In genomic region chr11:97412808-97413347, GRCm38 (mm10) we compare ENCODE assay signal across 13 mouse cellular contexts. TPM values are rescaled to one million over a fixed set of nuclear protein-coding genes. Genes with fewer than 3 reads are reported as not detected.
DNase-seq lines count a peak whose midpoint lies in the region; ATAC-seq and TF ChIP-seq lines count a peak whose summit lies in the region.
"Had no signal": no experiment of that assay in that cellular context is flagged by ENCODE, and none has a peak within 500 bp of the region (broad histone marks: within the 10 kb centered on the region; RNA-seq: fewer than 3 reads in every experiment).

No protein-coding gene starts in this region.

- H3K4me1 ChIP-seq in heart, embryonic 11.5 days (ENCODE audit: control insufficient read depth, insufficient read depth, low read length): peaks cover 20% of the 10 kb centered on the region
- H3K4me1 ChIP-seq in E14TG2a.4 (replicated peaks; ENCODE audit: low read depth, low read length): peaks cover 88% of the 10 kb centered on the region
- peaks cover 15% of the 10 kb centered on the region; the same call in 1 of the 2 replicates for H3K4me1 ChIP-seq in embryonic facial prominence, embryonic 14.5 days (ENCODE audit: control insufficient read depth, insufficient read depth, low read length)
- peaks cover 12 to 17% of the 10 kb centered on the region in 2 experiments for H3K4me1 ChIP-seq in liver, embryonic 14.5 days (replicated peaks; ENCODE audit: control insufficient read depth in 2 of 2, insufficient read depth in 2 of 2, low read length in 1 of 2)

- intact Hi-C loops in heart, postnatal 14 days (cut with DNase I): no loop called here
- intact Hi-C loops in left cerebral cortex, postnatal 36 days (cut with DNase I): no loop called here

- no peak for TF ChIP-seq EP300 in liver, embryonic 14.5 days (IDR thresholded peaks at IDR 0.05; ENCODE audit: low read depth)

- H3K27me3 ChIP-seq in heart, embryonic 11.5 days (ENCODE audit: control insufficient read depth, insufficient read depth, low read length): no peaks in the 10 kb centered on the region
- no peaks in the 10 kb centered on the region for H3K27me3 ChIP-seq in E14TG2a.4 (ENCODE audit: insufficient read depth, low read length)
- H3K27me3 ChIP-seq in embryonic facial prominence, embryonic 14.5 days (replicated peaks; ENCODE audit: control insufficient read depth, insufficient read depth, low read length): no peaks in the 10 kb centered on the region
- H3K27me3 ChIP-seq in liver, embryonic 14.5 days (ENCODE audit: control insufficient read depth, insufficient read depth, low read length): peaks cover under 1% of the 10 kb centered on the region; the same call in 1 of the 2 replicates
- H3K27me3 ChIP-seq: forebrain, embryonic 15.5 days had no signal

- H3K4me2 ChIP-seq in heart, embryonic 11.5 days: no peak overlapping the region
- no peak overlapping the region for H3K4me2 ChIP-seq in embryonic facial prominence, embryonic 14.5 days (ENCODE audit: low read depth, low read length)
- no peak overlapping the region for H3K4me2 ChIP-seq in liver, embryonic 14.5 days (ENCODE audit: low read depth)
- H3K4me2 ChIP-seq: forebrain, embryonic 15.5 days; hindbrain, embryonic 15.5 days had no signal

- no peaks in the 10 kb centered on the region for H3K9me3 ChIP-seq in heart, embryonic 11.5 days (replicated peaks; ENCODE audit: control insufficient read depth, low read length)
- no peaks in the 10 kb centered on the region for H3K9me3 ChIP-seq in E14TG2a.4 (ENCODE audit: low read length)
- no peaks in the 10 kb centered on the region for H3K9me3 ChIP-seq in embryonic facial prominence, embryonic 14.5 days (ENCODE audit: control insufficient read depth, low read length)
- no peaks in the 10 kb centered on the region for H3K9me3 ChIP-seq in liver, embryonic 14.5 days (ENCODE audit: control insufficient read depth, low read length)
- H3K9me3 ChIP-seq: forebrain, embryonic 15.5 days; hindbrain, embryonic 15.5 days had no signal

- H3K36me3 ChIP-seq in heart, embryonic 11.5 days (ENCODE audit: control insufficient read depth, insufficient read depth, low read length): no peaks in the 10 kb centered on the region
- peaks cover 11% of the 10 kb centered on the region for H3K36me3 ChIP-seq in E14TG2a.4 (ENCODE audit: insufficient read depth, low read length)
- H3K36me3 ChIP-seq in embryonic facial prominence, embryonic 14.5 days (ENCODE audit: control insufficient read depth, insufficient read depth, low read length): no peaks in the 10 kb centered on the region
- no peaks in the 10 kb centered on the region for H3K36me3 ChIP-seq in liver, embryonic 14.5 days (replicated peaks; ENCODE audit: control insufficient read depth, insufficient read depth, low read depth)
- H3K36me3 ChIP-seq: forebrain, embryonic 15.5 days; hindbrain, embryonic 15.5 days had no signal

- no peak for TF ChIP-seq CTCF in E14TG2a.4 (conservative IDR thresholded peaks at IDR 0.05; ENCODE audit: low read length)
- TF ChIP-seq CTCF in liver, embryonic 14.5 days (IDR thresholded peaks at IDR 0.05; ENCODE audit: low read depth): no peak

- H3K4me3 ChIP-seq in heart, embryonic 11.5 days (ENCODE audit: low read depth, low read length): no peak overlapping the region
- H3K4me3 ChIP-seq in E14TG2a.4 (replicated peaks; ENCODE audit: low read length): peak overlapping the region; percentile 74
- no peak overlapping the region for H3K4me3 ChIP-seq in embryonic facial prominence, embryonic 14.5 days (ENCODE audit: low read depth, low read length)
- H3K4me3 ChIP-seq in liver, embryonic 14.5 days (ENCODE audit: insufficient read depth in 1 of 2, low read depth in 2 of 2, low read length in 2 of 2): no peak overlapping the region
- H3K4me3 ChIP-seq: forebrain, embryonic 15.5 days; hindbrain, embryonic 15.5 days had no signal

- peak overlapping the region; percentile 58 for H3K27ac ChIP-seq in heart, embryonic 11.5 days (ENCODE audit: low read depth, low read length)
- 0 out of 2 replicates have a peak overlapping the region, but pooled peaks have one; percentile 17 for H3K27ac ChIP-seq in embryonic facial prominence, embryonic 14.5 days (replicated peaks; ENCODE audit: low read depth, low read length)
- 0 out of 2 replicates have a peak overlapping the region, but pooled peaks have one; percentile 6 for H3K27ac ChIP-seq in liver, embryonic 14.5 days
- H3K27ac ChIP-seq: forebrain, embryonic 15.5 days; hindbrain, embryonic 15.5 days had no signal

- no peak for DNase-seq in heart, postnatal 14 days
- DNase-seq in embryonic facial prominence, embryonic 14.5 days (ENCODE audit: low spot score): no peak
- DNase-seq in liver, embryonic 14.5 days (ENCODE audit: low read depth in 3 of 3, low spot score in 3 of 3): no peak
- no peak for DNase-seq in adrenal gland, adult 2 months
- DNase-seq in left cerebral cortex, postnatal 36 days (ENCODE audit: low spot score in 2 of 2): no peak
- DNase-seq in T-cell, adult 2 months (ENCODE audit: low spot score): no peak
- DNase-seq: cerebellum, postnatal 25 days; retina, postnatal 1 day had no signal

- WGBS in heart, embryonic 11.5 days (ENCODE audit: insufficient replicate concordance): 35% methylated on average over 10 of the region's 10 CpGs
- whole genome bisulfite sequencing in embryonic facial prominence, embryonic 14.5 days: 48% methylated on average over 10 of the region's 10 CpGs
- 31% methylated on average over 10 of the region's 10 CpGs for WGBS in liver, embryonic 14.5 days (ENCODE audit: insufficient replicate concordance)

- no peak for ATAC-seq in heart, embryonic 11.5 days (replicated peaks; ENCODE audit: insufficient number of reproducible peaks, low FRiP score, low TSS enrichment)
- no peak for ATAC-seq in embryonic facial prominence, embryonic 14.5 days (ENCODE audit: low read depth)
- ATAC-seq in liver, embryonic 14.5 days (ENCODE audit: insufficient read depth): no peak
- ATAC-seq: forebrain, embryonic 15.5 days; midbrain, embryonic 16.5 days had no signal

- H3K9ac ChIP-seq in heart, embryonic 11.5 days (ENCODE audit: low read depth, low read length): no peak overlapping the region
- H3K9ac ChIP-seq in embryonic facial prominence, embryonic 14.5 days (ENCODE audit: low read depth, low read length): no peak overlapping the region
- no peak overlapping the region for H3K9ac ChIP-seq in liver, embryonic 14.5 days (replicated peaks)
- H3K9ac ChIP-seq: forebrain, embryonic 15.5 days; hindbrain, embryonic 15.5 days had no signal

RNA-seq across cellular contexts. Expression of gene Arhgap23, which starts 2.5 kb away (rescaled TPM):
- 6.7 and 8.3 TPM in 2 replicates for polyA plus RNA-seq in heart, embryonic 11.5 days (2014; fragmentation: Nextera tagmentation; extraction: Ambion mirVana)
- 10 to 100 TPM; 24.8 to 25.1 TPM for total RNA-seq in heart, postnatal 14 days (2021)
- polyA plus RNA-seq in embryonic facial prominence, embryonic 14.5 days (2014; fragmentation: Nextera tagmentation; extraction: Ambion mirVana): 8.9 and 9.5 TPM in 2 replicates
- 17.5 and 21.2 TPM in 2 replicates for polyA plus RNA-seq in liver, embryonic 14.5 days (2012; rRNA removed)
- 7.3 and 7.9 TPM in 2 replicates for polyA plus RNA-seq in liver, embryonic 14.5 days (2014; fragmentation: Nextera tagmentation; extraction: Ambion mirVana)
- total RNA-seq in adrenal gland, adult 2 months (2021): 10 to 100 TPM; 29.0 to 29.3 TPM
- 96.3 and 106 TPM in 2 replicates for polyA plus RNA-seq in adrenal gland, adult 2 months (2012; rRNA removed)
- total RNA-seq in left cerebral cortex, postnatal 36 days (2021): 10 to 100 TPM; 68.0 to 74.4 TPM

RNA-seq across cellular contexts. Expression of gene Socs7, which starts 50.5 kb away (rescaled TPM):
- 2.2 and 2.9 TPM in 2 replicates for polyA plus RNA-seq in heart, embryonic 11.5 days (2014; fragmentation: Nextera tagmentation; extraction: Ambion mirVana)
- total RNA-seq in heart, postnatal 14 days (2021): 10 to 100 TPM; 16.1 to 19.6 TPM
- polyA plus RNA-seq in embryonic facial prominence, embryonic 14.5 days (2014; fragmentation: Nextera tagmentation; extraction: Ambion mirVana): 3.0 and 3.1 TPM in 2 replicates
- polyA plus RNA-seq in liver, embryonic 14.5 days (2012; rRNA removed): 2.1 and 2.4 TPM in 2 replicates
- 0.38 and 0.53 TPM in 2 replicates for polyA plus RNA-seq in liver, embryonic 14.5 days (2014; fragmentation: Nextera tagmentation; extraction: Ambion mirVana)
- 10 to 100 TPM; 20.3 to 20.8 TPM for total RNA-seq in adrenal gland, adult 2 months (2021)
- 9.9 and 10.3 TPM in 2 replicates for polyA plus RNA-seq in adrenal gland, adult 2 months (2012; rRNA removed)
- total RNA-seq in left cerebral cortex, postnatal 36 days (2021): 10 to 100 TPM; 78.0 to 87.2 TPM

Comparison
In these comparisons a context has a peak if more than half of its experiments do, and no peak if none do; other contexts are left out.
1. H3K27ac ChIP-seq: peak in every context shown above with its lines; median percentile 58 in heart, embryonic 11.5 days; 17 in embryonic facial prominence, embryonic 14.5 days; 6 in liver, embryonic 14.5 days.